Mouse (Mus musculus) gastrocnemius, adult 18-20 months (tissue): Measurements from ENCODE around the gene Tmcc3. TPM values are rescaled to one million over a fixed set of nuclear protein-coding genes. Genes with fewer than 3 reads are reported as not detected.

Source experiments
- DNase-seq: peaks from one replicate; pipeline ENCODE4 v3.0.0; 2021; ENCODE audit warnings: low spot score
- total RNA-seq, 2 experiments: library from RNA; stranded (reverse); gene quantifications; 2 replicates each; pipeline ENCODE4 v1.2.3; 2021

Tmcc3 gene
- total RNA-seq, 2 experiments from 2014 or later: 19.8 to 21.4 TPM

- DNase-seq: peak; percentile 65
Observed at GRCm38 (mm10) chr10:94545259-94546019, 233.7 kb downstream of the Tmcc3 start.

GRCm38 (mm10) chr10:94546617-94547016 is 234.9 kb downstream of the Tmcc3 start:
- no peak for DNase-seq

- DNase-seq: peak; percentile 49
Observed at GRCm38 (mm10) chr10:94549511-94550232, 237.9 kb downstream of the Tmcc3 start.

- no peak for DNase-seq
Observed at GRCm38 (mm10) chr10:94550649-94551048, 238.9 kb downstream of the Tmcc3 start.

GRCm38 (mm10) chr10:94551065-94551464 is 239.3 kb downstream of the Tmcc3 start:
- no peak for DNase-seq

- DNase-seq: no peak
Observed at GRCm38 (mm10) chr10:94551511-94551910, 239.8 kb downstream of the Tmcc3 start.

GRCm38 (mm10) chr10:94551924-94552523 is 240.3 kb downstream of the Tmcc3 start:
- no peak for DNase-seq

- no peak for DNase-seq
Observed at GRCm38 (mm10) chr10:94555394-94555793, 243.6 kb downstream of the Tmcc3 start.

- no peak for DNase-seq
Observed at GRCm38 (mm10) chr10:94557428-94558149, 245.8 kb downstream of the Tmcc3 start.

- no peak for DNase-seq
Observed at GRCm38 (mm10) chr10:94558826-94559225, 247.1 kb downstream of the Tmcc3 start.

GRCm38 (mm10) chr10:94561351-94561750 is 249.6 kb downstream of the Tmcc3 start:
- DNase-seq: peak; percentile 43

- DNase-seq: no peak
Observed at GRCm38 (mm10) chr10:94562188-94562587, 250.4 kb downstream of the Tmcc3 start.

- DNase-seq: no peak
Observed at GRCm38 (mm10) chr10:94562991-94563390, 251.2 kb downstream of the Tmcc3 start.

- peak; percentile 67 for DNase-seq
Observed at GRCm38 (mm10) chr10:94565410-94566221, 253.9 kb downstream of the Tmcc3 start.

- no peak for DNase-seq
Observed at GRCm38 (mm10) chr10:94566222-94566868, 254.6 kb downstream of the Tmcc3 start.

- DNase-seq: no peak
Observed at GRCm38 (mm10) chr10:94567251-94567650, 255.5 kb downstream of the Tmcc3 start.

GRCm38 (mm10) chr10:94567915-94568314 is 256.2 kb downstream of the Tmcc3 start:
- DNase-seq: peak; percentile 71

GRCm38 (mm10) chr10:94568867-94569266 is 257.1 kb downstream of the Tmcc3 start:
- DNase-seq: no peak

GRCm38 (mm10) chr10:94569731-94570130 is 258.0 kb downstream of the Tmcc3 start:
- DNase-seq: no peak

- DNase-seq: no peak
Observed at GRCm38 (mm10) chr10:94571927-94572620, 260.3 kb downstream of the Tmcc3 start.
